Mouse (Mus musculus) small intestine, adult 2 months (tissue): Measurements from ENCODE around the gene Sez6l.

Source experiments
- CTCF ChIP-seq: fragments of 200-500 bp; IDR thresholded peaks from 2 replicates; pipeline ENCODE4 v1.5.1; 2012; ENCODE audit warnings: low read depth, mild to moderate bottlenecking, control low read depth, inconsistent platforms, low read length, moderate library complexity, mixed read lengths; ENCODE audit not compliant: insufficient replicate concordance, insufficient read length; ENCODE audit errors: extremely low read depth
- POLR2A ChIP-seq: fragments of 200-500 bp; IDR thresholded peaks from 2 replicates; pipeline ENCODE4 v1.6.1; 2012; ENCODE audit warnings: low read depth, mild to moderate bottlenecking, control low read depth, inconsistent platforms, low read length, moderate library complexity

DNA sequence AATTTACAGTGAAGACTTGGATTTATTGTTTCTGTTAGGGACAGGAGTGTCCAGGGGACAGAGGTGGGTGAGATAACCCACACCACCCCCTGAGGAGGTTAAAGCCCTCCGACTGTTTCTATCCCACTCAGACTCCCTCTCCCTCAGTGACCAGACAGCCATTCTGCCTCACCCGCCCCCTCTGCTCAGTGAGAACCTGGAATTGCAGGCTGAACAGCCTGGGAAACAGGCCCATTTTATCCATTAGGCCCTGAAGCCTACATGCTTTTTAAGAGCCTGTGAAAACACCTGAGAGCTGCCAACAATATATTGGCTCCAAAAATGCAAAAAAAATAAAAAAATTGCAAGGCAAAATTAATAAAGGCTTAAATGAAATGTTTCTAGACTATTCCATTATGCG lies 20.3 kb downstream of the Sez6l start:
- TF ChIP-seq POLR2A (no peak), CTCF (no peak)
